Mouse (Mus musculus) myocyte (in vitro differentiated cells): Measurements from ENCODE around the gene Srsf12. TPM values are rescaled to one million over a fixed set of nuclear protein-coding genes. Genes with fewer than 3 reads are reported as not detected.

ENCODE experiments used
- H3K27me3 ChIP-seq: one replicate; pipeline ENCODE4 v1.6.1; 2011; ENCODE audit not compliant: control insufficient read depth, insufficient read depth, insufficient read length
- H3K36me3 ChIP-seq: one replicate; pipeline ENCODE4 v1.6.1; 2011; ENCODE audit not compliant: control insufficient read depth, insufficient read depth
- H3K4me2 ChIP-seq: one replicate; pipeline ENCODE4 v1.6.1; 2011; ENCODE audit warnings: low read depth, control low read depth
- H3K4me3 ChIP-seq: one replicate; pipeline ENCODE4 v1.5.1; 2011; ENCODE audit warnings: mild to moderate bottlenecking, control low read depth, moderate library complexity
- H3K79me2 ChIP-seq: one replicate; pipeline ENCODE4 v1.6.1; 2011; ENCODE audit not compliant: control insufficient read depth, insufficient read depth
- H3ac ChIP-seq: one replicate; pipeline ENCODE4 v1.6.1; 2011; ENCODE audit not compliant: control insufficient read depth, insufficient read length
- CEBPB ChIP-seq: IDR thresholded peaks from 2 replicates; pipeline ENCODE4 v1.6.1; 2011; ENCODE audit warnings: mild to moderate bottlenecking, moderate library complexity; ENCODE audit not compliant: poor library complexity, insufficient read depth, severe bottlenecking
- E2F4 ChIP-seq: IDR thresholded peaks from one replicate; pipeline ENCODE4 v1.6.1; 2011; ENCODE audit warnings: mild to moderate bottlenecking, control low read depth, moderate library complexity; ENCODE audit not compliant: insufficient read depth
- MAX ChIP-seq: IDR thresholded peaks from one replicate; pipeline ENCODE4 v1.6.1; 2011; ENCODE audit warnings: low read depth, mild to moderate bottlenecking, control low read depth
- MYOD1 ChIP-seq, 3 experiments: IDR thresholded peaks; one replicate each; pipeline ENCODE4 v1.6.1; 2011; ENCODE audit warnings: control low read depth in 2 of 3, low read depth in 2 of 3, mild to moderate bottlenecking in 2 of 3, moderate library complexity in 1 of 3; ENCODE audit not compliant: insufficient read length in 2 of 3, control insufficient read depth in 1 of 3
- MYOG ChIP-seq, 3 experiments: IDR thresholded peaks; one replicate each; pipeline ENCODE4 v1.6.1; 2011; ENCODE audit warnings: control low read depth in 2 of 3, low read depth in 2 of 3, mild to moderate bottlenecking in 2 of 3; ENCODE audit not compliant: insufficient read length in 2 of 3, control insufficient read depth in 1 of 3, insufficient read depth in 1 of 3
- POLR2A ChIP-seq: IDR thresholded peaks from one replicate; pipeline ENCODE4 v1.6.1; 2011; ENCODE audit warnings: low read depth, mild to moderate bottlenecking, control low read depth, moderate library complexity; ENCODE audit not compliant: insufficient read length
- POLR2AphosphoS2 ChIP-seq: IDR thresholded peaks from one replicate; pipeline ENCODE4 v1.6.1; 2011; ENCODE audit warnings: low read depth, control low read depth; ENCODE audit not compliant: insufficient read length
- REST ChIP-seq: IDR thresholded peaks from one replicate; pipeline ENCODE4 v1.6.1; 2011; ENCODE audit warnings: mild to moderate bottlenecking, control low read depth, moderate library complexity; ENCODE audit not compliant: insufficient read depth, insufficient read length
- SRF ChIP-seq: IDR thresholded peaks from one replicate; pipeline ENCODE4 v1.6.1; 2011; ENCODE audit warnings: low read depth; ENCODE audit not compliant: control insufficient read depth, insufficient read length
- TCF12 ChIP-seq: IDR thresholded peaks from one replicate; pipeline ENCODE4 v1.6.1; 2011; ENCODE audit warnings: mild to moderate bottlenecking, control low read depth; ENCODE audit not compliant: poor library complexity, insufficient read depth, severe bottlenecking
- TCF3 ChIP-seq: IDR thresholded peaks from one replicate; pipeline ENCODE4 v1.6.1; 2011; ENCODE audit warnings: low read depth, control low read depth; ENCODE audit not compliant: insufficient read length
- USF1 ChIP-seq: IDR thresholded peaks from one replicate; pipeline ENCODE4 v1.6.1; 2011; ENCODE audit warnings: low read depth, mild to moderate bottlenecking, control low read depth, moderate library complexity
- polyA plus RNA-seq: library from polyadenylated mRNA; unstranded; fragments of >200 nt; fragmentation: generic; extraction: Trizol; gene quantifications from one replicate; pipeline ENCODE4 v1.2.1, GENCODE M21; 2012; ENCODE audit warnings: missing spikeins

The Srsf12 gene
- polyA plus RNA-seq, 1 experiment: not detected

GRCm38 (mm10) chr4:33243016-33243758 lies 34.4 kb downstream of the Srsf12 start:
- Histone ChIP-seq H3K27me3 (no peaks in the 10 kb centered on the region), H3K36me3 (peaks cover 29% of the 10 kb centered on the region), H3K79me2 (peaks cover 29% of the 10 kb centered on the region), H3K4me3 (no peak overlapping the region), H3ac (no peak overlapping the region), H3K4me2 (no peak overlapping the region)
- TF ChIP-seq USF1 (no peak), POLR2AphosphoS2 (no peak), TCF3 (no peak), MYOG (IDR thresholded peaks at IDR 0.05; ENCODE audit: control insufficient read depth in 1 of 3, insufficient read depth in 1 of 3, insufficient read length in 2 of 3, low read depth in 2 of 3) (no peak), TCF12 (no peak), POLR2A (no peak), CEBPB (no peak), MYOD1 (IDR thresholded peaks at IDR 0.05; ENCODE audit: control insufficient read depth in 1 of 3, insufficient read length in 2 of 3, low read depth in 2 of 3) (no peak), MAX (no peak), E2F4 (no peak), REST (no peak), SRF (no peak)

GRCm38 (mm10) chr4:33243921-33244320 lies 35.1 kb downstream of the Srsf12 start:
- no peak overlapping the region for H3K4me3 ChIP-seq
- H3K79me2 ChIP-seq: peaks cover 29% of the 10 kb centered on the region
- no peak overlapping the region for H3K4me2 ChIP-seq
- TF ChIP-seq TCF3: no peak
- peak; percentile 40 for TF ChIP-seq POLR2AphosphoS2
- H3ac ChIP-seq: no peak overlapping the region
- H3K36me3 ChIP-seq: peaks cover 29% of the 10 kb centered on the region
- H3K27me3 ChIP-seq: no peaks in the 10 kb centered on the region

- H3K4me2 ChIP-seq: peak overlapping the region; percentile 90
- peaks cover 29% of the 10 kb centered on the region for H3K36me3 ChIP-seq
- peaks cover 29% of the 10 kb centered on the region for H3K79me2 ChIP-seq
- TF ChIP-seq POLR2A (no peak), SRF (no peak), POLR2AphosphoS2 (peak; percentile 29)
- no peak overlapping the region for H3ac ChIP-seq
- no peaks in the 10 kb centered on the region for H3K27me3 ChIP-seq
- H3K4me3 ChIP-seq: peak overlapping the region; percentile 52
These were observed 37.1 kb downstream of the Srsf12 start for GRCm38 (mm10) chr4:33245853-33246395.

- H3K4me2 ChIP-seq: peak overlapping the region; percentile 90
- peak overlapping the region; percentile 81 for H3ac ChIP-seq
- peaks cover 29% of the 10 kb centered on the region for H3K36me3 ChIP-seq
- TF ChIP-seq POLR2A: peak; percentile 87
- TF ChIP-seq E2F4: no peak
- TF ChIP-seq TCF12: no peak
- TF ChIP-seq REST: no peak
- TF ChIP-seq USF1: no peak
- TF ChIP-seq POLR2AphosphoS2: peak; percentile 83
- TF ChIP-seq SRF: no peak
- TF ChIP-seq TCF3: no peak
- no peak for TF ChIP-seq CEBPB
- TF ChIP-seq MYOG (IDR thresholded peaks at IDR 0.05; ENCODE audit: control insufficient read depth in 1 of 3, insufficient read depth in 1 of 3, insufficient read length in 2 of 3, low read depth in 2 of 3): peak in 1 of 3 experiments; percentile 43
- no peak for TF ChIP-seq MYOD1 (IDR thresholded peaks at IDR 0.05; ENCODE audit: control insufficient read depth in 1 of 3, insufficient read length in 2 of 3, low read depth in 2 of 3)
- no peak for TF ChIP-seq MAX
- H3K4me3 ChIP-seq: peak overlapping the region; percentile 52
- no peaks in the 10 kb centered on the region for H3K27me3 ChIP-seq
- H3K79me2 ChIP-seq: peaks cover 29% of the 10 kb centered on the region
These were observed 38.8 kb downstream of the Srsf12 start for GRCm38 (mm10) chr4:33247479-33248053.
